Mouse (Mus musculus) forelimb bud, embryonic 11.5 days (tissue): ENCODE measurements around the gene Rgs13.
"Not testable (repeated sequence)": the region's sequence is repeated elsewhere in the genome, so short reads cannot be mapped to it uniquely, and the experiment has no call there.

Source experiments
- DNase-seq: peaks from one replicate; pipeline ENCODE4 v3.0.0-alpha.2; 2012; ENCODE audit warnings: low read depth, low spot score

The Rgs13 gene

DNA sequence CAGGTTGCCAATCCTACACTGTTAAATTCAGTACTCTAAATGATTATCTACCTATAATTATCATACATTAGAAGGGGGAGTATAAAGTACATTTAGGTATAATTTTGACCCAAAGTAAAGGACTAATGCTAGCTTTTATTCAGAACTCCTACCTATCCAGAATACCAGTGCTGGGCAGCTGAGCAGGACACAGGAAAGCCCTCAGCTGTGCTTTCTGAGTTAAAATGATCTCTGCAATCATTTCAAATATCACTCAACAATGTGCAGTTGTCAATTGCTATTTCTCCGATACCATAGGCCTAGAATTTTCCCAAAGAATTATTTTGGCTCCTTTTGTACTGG is 25.0 kb downstream of the Rgs13 start:
- no peak for DNase-seq

DNA sequence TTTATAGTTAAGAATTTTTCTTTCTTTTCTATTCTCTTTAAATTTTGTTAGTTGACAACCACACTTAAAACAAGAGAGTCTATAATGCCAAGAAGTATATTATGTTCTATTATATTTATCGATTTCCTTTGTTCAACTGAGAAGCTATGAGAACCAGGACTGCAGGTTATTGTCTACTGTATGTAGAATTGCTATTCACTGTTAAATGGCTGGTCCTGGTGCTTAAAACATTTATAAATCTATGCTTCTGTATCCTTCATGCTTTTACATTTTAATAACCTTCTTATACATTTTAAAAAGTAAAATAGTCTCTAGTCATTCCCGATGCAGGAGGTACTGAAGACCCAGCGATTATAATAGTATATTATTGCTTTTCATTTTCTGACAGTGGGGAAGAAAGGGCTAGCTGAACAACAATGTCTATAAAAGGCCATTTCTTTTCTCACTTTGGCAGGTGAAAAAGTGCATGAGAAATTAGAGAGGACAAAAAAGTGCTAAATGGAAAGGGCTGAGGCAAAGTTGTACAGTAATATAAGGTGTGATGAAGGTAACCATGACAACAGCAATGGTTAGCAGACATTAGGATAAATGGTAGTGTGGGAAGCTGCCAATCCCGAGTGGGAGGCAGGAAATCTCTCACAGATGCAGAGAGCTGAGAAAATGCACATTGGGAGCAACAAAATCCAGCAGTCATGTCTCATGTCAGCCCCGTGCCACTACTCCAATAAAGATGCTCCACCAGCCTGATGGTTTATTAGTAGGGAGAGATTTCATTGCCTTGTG is 25.6 kb downstream of the Rgs13 start:
- DNase-seq, result peak; percentile 3

DNA sequence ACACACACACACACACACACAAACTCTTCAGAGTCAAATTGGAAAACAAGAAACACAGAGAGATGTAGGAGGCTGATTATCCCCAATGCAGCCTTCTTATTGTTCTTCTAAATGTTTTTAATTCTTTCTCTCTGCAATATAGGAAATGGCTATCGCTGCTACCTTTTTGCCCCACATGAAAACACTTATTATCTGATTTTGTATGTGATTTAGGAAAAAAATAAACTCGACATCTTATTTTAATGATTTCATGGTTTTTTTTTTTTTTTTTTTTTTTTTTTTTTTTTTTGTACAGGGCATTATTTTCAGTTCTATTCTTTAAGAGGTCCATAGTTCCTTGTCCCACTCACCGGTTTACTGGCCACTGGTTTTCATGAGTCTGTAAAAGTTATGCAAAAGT is 27.2 kb downstream of the Rgs13 start:
- DNase-seq, result no peak

DNA sequence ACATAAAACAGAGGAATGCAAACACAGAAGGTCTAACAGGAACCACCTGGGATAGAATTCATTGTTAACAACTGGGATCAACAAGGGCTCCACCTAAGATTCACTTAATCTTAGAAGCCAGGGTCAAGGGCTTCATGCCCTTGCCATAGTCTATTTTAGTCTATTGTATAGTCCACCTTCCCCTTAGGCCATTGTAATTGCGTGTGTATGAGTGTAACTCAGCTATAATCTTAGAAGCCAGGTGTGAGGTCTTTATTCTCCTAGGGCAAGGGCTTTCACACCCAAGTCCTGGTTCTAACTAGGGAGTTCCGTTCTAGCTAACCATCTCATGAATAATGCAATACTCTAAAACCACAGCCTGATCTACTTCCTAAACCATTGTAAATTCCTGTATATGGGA is 35.8 kb downstream of the Rgs13 start:
- not testable (repeated sequence) for DNase-seq

DNA sequence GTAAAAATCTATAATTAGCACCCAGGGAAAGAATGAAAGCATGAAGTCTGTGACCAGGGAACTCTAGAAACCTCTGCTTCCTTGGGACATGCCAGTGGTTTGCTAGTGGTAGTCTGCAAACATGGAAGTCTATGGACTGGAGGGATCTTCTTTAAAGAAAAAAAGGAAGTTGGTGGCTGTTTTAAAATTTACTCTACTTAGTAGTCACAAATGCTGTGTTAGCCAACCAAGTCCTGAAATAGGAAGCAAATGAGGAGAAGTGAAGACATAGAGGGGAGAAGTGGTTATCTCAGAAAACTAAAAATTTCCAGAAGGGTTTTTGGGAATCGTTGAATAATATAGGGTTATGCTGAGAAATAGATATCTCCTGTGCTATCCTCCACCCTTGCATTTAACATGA is 37.3 kb downstream of the Rgs13 start:
- no peak for DNase-seq

DNA sequence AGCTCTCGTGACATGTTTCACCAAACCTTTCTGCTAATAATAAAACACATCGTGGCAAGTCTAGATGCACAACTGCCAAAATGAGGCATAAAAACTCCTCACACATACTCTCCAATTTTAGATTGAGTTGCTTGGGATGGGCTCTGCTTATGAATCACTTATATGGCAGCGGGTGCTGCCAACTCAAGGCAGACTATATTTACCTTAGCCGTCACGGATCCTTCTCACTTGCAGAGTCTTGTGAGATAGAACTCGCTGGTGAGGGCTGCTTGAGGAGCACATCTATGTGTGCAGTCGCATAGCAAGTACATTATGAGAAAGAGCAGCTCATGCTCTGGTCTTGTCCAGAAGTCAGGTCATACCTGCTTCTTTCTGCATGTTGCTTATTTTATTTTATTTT is 49.2 kb downstream of the Rgs13 start:
- DNase-seq, result no peak

DNA sequence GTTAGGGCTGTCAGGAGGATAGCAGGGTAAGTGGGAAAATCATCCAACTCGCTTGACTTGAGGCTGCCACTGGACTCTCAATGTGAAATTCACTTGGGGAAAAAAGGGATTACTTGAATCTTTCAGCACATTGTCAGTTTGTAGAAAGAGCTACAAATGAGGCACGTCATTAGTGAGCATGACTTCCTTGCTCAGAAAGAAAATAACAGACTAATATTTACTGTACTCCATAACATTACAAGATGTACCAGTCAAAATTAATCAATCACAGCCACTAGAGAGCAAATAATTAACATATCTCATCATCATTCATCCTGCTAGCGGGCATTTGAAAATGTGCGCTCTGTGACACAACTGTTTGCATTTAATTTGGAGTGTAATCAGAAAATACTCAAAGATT is 57.1 kb downstream of the Rgs13 start:
- no peak for DNase-seq

DNA sequence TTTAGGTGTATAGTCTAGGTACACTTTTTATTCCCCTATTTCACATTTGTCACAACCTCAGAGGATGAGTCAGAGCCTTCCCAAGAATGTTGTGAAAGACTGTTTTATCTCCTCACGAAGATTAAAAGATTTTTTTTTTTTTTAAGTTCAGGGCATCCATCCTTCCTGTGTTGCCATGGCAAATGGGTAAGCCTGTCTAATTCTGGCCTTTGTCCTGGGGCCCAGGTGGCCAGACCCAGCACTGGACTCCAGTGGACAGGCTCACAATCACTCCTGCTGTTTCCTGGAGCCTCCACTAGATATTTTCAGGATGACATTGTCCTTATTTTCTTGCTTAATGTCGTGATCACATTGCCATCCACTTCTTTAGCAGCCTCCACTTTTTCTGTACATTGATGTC is 57.7 kb downstream of the Rgs13 start:
- DNase-seq, result no peak

DNA sequence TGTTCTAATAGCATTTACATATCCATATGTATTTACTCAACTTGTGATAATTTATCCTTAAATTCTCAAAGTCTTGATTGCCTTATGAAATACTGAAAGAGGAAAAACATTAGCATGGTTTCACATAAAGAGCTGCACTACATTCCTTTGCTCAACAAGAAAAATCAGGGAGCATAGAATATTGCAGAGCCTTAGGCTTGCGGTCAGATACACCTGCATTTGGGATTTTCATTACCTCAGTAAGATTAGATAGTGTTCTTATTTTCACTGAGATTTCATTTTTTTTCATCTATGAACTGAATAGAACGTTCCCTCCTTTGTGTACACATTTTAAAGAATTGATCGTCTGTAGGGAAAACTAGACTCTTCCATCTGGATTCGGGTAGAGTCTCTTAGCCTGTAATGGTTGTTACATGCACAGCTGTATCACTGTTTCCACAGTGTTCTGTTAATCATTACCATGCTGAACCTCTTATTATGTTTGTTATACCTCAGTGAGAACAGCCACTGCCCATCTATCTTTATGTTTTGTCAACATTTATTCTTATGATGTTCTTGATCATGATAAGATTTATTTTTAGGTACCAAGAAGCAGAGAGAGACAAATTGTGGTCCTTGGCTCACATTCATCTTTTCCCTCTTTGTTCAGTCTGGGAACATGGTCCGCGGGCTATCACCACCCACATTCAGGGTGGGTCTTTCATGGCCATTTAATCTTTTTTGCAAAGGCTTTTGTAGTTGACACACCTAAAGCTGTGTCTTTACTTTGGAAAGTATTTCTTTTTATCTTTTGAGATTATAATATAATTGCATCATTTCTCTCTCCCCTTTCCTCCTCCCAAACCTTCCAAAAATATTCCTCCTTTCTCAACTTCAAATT is 61.1 kb downstream of the Rgs13 start:
- DNase-seq, result no peak

DNA sequence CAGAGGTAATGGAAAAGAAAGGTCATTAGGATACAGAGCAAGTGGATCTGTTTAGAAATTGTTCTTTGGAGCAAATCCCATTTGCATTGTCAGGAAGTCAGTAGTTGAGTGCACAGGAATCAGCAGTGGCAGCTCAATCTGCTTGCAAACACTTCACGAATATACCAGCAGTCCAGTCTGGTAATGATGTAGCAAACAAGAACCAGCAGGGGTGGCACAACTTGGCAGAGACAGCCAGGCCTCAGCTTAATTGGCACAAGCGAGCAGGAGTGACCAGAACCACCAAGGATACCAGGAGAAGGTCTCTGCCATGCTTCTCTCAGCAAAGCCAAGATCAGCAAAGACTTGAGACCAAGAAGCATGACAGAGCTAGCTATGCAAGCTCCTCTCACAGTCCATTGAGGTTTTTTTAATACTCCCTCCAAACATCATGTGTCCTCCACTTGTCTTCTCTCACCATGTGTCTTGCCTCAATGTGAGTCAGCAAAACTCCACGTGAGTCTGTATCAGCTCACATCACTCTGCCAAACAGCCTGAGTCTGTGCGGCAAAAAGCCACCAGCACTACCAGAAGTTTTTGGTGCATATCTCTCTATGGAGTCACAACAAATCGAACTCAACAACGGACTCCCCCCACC is 63.6 kb downstream of the Rgs13 start:
- DNase-seq, result no peak

DNA sequence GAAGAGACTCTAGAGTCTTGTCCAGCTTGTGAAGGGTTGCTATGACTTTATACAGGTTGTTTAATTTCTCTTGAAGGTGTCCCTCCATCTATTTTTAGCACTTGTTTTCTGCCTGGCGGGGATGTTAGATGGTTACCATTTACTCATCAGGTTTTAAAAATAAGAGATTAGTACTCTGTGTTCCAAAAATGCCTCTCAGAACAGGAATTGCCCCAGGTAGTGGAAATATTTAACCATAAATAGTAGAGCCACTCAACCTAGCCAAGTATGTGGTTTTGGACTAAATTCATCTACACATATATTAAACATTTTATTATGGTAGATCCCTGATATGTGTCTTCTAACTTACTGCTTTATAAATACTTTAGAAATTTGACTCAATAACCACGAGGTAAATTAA is 64.2 kb downstream of the Rgs13 start:
- DNase-seq, result no peak

DNA sequence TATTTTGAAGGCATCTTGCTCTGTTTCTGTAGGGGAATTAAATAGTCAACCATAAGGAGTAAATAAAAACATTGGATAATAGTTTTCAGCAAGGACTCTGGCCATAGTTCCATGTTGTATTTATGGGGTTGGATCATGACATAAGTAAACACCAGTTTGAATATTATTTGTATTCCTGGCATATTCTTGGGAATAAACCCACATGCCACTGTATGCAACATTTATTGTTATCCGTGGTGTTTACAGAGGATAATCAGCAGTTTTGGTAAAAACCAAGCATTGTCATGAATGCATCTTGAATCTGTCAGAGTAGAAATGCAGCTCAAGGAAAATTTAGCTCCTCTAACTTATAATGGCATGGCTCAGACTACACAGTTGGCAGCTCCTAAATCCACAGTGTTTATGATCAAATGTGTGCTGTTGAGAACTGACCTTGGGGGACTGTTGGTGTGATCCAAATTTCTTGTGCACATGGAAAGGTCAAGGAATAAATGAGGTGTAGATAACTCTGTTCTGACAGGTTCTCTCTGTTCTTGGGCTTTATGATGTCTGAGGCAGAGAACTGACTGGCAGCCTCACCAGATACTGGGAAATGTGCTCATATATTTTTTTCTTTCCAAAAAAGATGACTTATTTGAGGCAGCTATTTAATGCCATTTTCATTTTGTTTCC is 78.4 kb downstream of the Rgs13 start:
- peak; percentile 27 for DNase-seq

DNA sequence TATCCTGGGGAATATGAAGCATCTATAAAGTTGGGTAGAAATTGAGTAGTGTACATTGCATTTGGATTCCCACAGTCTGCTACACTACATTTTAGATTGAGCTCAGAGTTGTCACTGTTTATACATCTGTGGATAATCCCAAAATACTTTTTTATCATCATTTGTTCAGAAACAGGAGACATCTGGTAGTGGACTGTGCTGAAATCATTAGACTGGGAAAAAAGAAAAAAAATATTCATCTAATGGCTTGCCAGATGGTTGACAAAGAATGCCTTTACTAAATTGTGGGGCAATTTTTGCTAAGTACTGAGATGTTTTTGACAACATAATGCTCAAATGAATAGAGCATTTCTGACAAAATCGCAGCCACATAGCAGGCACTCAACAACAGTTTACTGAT is 86.8 kb downstream of the Rgs13 start:
- no peak for DNase-seq
